Mouse (Mus musculus): ENCODE results near the gene C1qtnf5.

C1qtnf5 gene

GRCm38 (mm10) chr9:44107110-44107509 lies at the start of gene C1qtnf5:
Gene C1qtnf5, plus strand, starts transcription at chr9:44107245.
- peak; percentile 78 for DNase-seq

- DNase-seq = no peak
Measured at GRCm38 (mm10) chr9:44058606-44059005, 48.4 kb upstream of the C1qtnf5 start.

- no peak for DNase-seq
Measured at GRCm38 (mm10) chr9:44065177-44065576, 41.9 kb upstream of the C1qtnf5 start.

GRCm38 (mm10) chr9:44066785-44067225 lies 40.2 kb upstream of the C1qtnf5 start, which contains the start of gene Usp2:
Gene Usp2, plus strand, starts transcription at chr9:44067021.
- peak; percentile 100 for DNase-seq

GRCm38 (mm10) chr9:44067241-44067959 lies 39.6 kb upstream of the C1qtnf5 start:
- DNase-seq = no peak

- peak; percentile 14 for DNase-seq
Measured at GRCm38 (mm10) chr9:44067960-44068330, 39.1 kb upstream of the C1qtnf5 start.

GRCm38 (mm10) chr9:44069252-44069651 lies 37.8 kb upstream of the C1qtnf5 start:
- DNase-seq = no peak

GRCm38 (mm10) chr9:44070113-44070843 lies 36.8 kb upstream of the C1qtnf5 start:
- DNase-seq = no peak

GRCm38 (mm10) chr9:44070844-44071231 lies 36.2 kb upstream of the C1qtnf5 start:
- no peak for DNase-seq

GRCm38 (mm10) chr9:44071914-44072598 lies 35.0 kb upstream of the C1qtnf5 start:
- peak; percentile 73 for DNase-seq

- peak; percentile 60 for DNase-seq
Measured at GRCm38 (mm10) chr9:44072599-44072915, 34.5 kb upstream of the C1qtnf5 start.

- peak; percentile 11 for DNase-seq
Measured at GRCm38 (mm10) chr9:44073115-44073514, 33.9 kb upstream of the C1qtnf5 start.

- no peak for DNase-seq
Measured at GRCm38 (mm10) chr9:44074395-44075275, 32.4 kb upstream of the C1qtnf5 start.

- no peak for DNase-seq
Measured at GRCm38 (mm10) chr9:44075276-44075995, 31.6 kb upstream of the C1qtnf5 start.

GRCm38 (mm10) chr9:44075996-44076763 lies 30.9 kb upstream of the C1qtnf5 start:
- DNase-seq = no peak

GRCm38 (mm10) chr9:44076764-44077120 lies 30.3 kb upstream of the C1qtnf5 start:
- peak; percentile 70 for DNase-seq

GRCm38 (mm10) chr9:44077266-44077910 lies 29.7 kb upstream of the C1qtnf5 start:
- no peak for DNase-seq

- DNase-seq = no peak
Measured at GRCm38 (mm10) chr9:44078136-44078797, 28.8 kb upstream of the C1qtnf5 start.

- DNase-seq = peak; percentile 72
Measured at GRCm38 (mm10) chr9:44078955-44079756, 27.9 kb upstream of the C1qtnf5 start.

Data from right cerebral cortex, adult 18-20 months (tissue).